Mouse (Mus musculus) heart, adult 11 months (tissue): ENCODE results near the gene Srebf1.

Source experiments
- DNase-seq: peaks from one replicate; pipeline ENCODE4 v3.0.0; 2022

Gene Srebf1

GRCm38 (mm10) chr11:60222469-60223236 lies at the start of gene Srebf1:
Srebf1 (minus strand) TSS chr11:60222581.
- peak; percentile 98 for DNase-seq

- no peak for DNase-seq
Measured at GRCm38 (mm10) chr11:60268563-60268962, 46.2 kb upstream of the Srebf1 start.

GRCm38 (mm10) chr11:60265271-60265985 lies 43.0 kb upstream of the Srebf1 start:
- DNase-seq: no peak

DNA sequence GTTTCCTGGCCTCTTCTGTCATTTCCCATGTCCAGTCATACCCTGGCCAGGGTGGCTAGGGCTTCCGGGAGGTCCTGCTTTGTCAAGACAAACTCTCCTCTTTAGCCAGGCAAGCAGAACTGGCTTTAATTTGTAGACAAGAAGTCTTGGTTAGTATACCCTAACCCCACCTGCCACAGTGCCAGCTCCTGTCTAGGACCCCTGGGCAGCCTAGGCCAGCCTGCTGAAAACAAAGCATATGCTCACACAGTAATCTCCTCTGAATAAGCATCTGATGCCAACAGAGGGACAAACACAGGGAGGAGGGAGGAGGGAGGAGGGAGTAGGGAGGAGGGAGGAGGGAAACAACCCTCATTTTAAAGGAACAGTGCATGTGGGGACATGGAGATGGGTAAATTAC lies 42.3 kb upstream of the Srebf1 start:
- no peak for DNase-seq

DNA sequence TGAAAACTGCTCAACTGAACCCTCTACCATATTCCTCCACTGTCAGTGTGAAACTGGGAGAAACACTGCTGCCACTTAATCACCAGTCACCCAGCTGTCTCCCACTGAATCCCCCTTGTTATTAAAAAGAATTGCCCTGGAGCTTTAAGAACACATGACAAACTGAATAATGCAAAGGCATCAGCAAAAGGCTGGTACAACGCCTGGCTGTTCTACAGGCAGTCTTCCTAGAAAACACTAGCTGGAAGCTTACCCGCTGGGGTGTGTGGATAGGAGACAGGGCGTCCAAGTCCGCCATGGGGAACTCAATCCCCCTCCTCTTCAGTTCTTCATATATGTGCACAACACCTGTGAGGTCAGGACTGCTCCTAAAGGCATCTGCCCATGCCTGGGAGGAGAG lies 40.0 kb upstream of the Srebf1 start:
- no peak for DNase-seq

- no peak for DNase-seq
Measured at GRCm38 (mm10) chr11:60260743-60261142, 38.4 kb upstream of the Srebf1 start.

GRCm38 (mm10) chr11:60257696-60258095 lies 35.3 kb upstream of the Srebf1 start:
- no peak for DNase-seq

DNA sequence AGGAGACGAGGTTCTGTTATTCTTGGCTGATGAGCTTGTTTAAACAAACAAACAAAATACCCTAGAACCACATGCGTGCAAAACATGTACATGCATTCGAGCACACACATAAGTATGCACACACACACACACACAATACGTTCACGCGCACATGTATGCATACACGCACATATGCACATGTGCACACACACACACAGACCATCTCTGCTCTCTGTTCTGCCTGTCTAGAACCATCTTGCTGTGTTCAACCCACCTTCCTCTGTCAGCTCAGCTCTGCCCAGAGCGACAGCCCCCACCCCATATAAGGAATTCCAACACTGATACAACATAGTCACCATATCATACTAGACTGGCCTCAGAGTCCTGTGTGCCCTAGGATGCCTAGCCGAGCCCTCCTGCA lies 34.3 kb upstream of the Srebf1 start:
- no peak for DNase-seq

DNA sequence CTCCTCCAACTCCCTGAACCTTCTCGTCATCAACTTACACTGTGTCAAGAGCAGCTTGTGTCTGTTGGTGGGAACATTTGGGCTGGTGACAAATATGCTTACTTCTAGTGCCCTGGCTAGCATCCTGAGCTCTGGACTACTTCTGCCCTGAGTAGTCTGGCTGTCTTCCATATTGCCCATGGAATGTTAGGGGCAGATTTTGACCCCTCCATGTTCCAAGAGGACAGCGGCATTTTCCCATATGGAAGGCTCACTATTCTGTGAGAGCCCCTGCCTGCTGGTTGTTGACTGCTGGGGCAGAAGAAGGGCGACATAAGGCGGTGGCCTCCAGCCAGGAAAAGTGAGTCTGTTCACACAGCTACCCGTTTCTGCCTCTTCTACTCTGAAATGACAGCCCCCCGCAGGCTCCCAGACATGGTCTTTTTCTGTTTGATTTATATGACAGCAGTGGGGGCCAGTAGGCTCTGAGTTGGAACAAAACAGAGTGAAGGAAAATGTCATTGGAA lies 33.8 kb upstream of the Srebf1 start:
- DNase-seq: peak; percentile 94

- no peak for DNase-seq
Measured at GRCm38 (mm10) chr11:60255639-60256038, 33.3 kb upstream of the Srebf1 start.

DNA sequence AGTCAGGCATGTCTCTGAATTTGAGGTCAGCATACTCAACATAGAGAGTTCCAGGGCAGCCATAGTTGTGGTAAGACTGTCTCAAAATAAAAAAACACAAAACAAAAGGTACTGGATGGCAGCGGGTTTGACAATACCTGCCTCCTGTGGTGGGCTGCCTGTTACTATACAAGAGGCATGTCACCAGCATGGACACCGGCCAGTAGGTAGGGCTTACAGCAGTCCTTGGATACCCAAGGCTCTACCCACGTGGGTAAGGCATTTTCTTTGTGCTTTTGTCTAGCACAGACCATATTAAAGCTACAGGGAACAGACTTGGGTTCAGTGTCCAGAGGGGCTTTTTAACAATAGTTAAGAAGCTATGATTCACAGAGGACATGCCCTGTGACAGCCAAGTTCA lies 32.8 kb upstream of the Srebf1 start:
- no peak for DNase-seq

DNA sequence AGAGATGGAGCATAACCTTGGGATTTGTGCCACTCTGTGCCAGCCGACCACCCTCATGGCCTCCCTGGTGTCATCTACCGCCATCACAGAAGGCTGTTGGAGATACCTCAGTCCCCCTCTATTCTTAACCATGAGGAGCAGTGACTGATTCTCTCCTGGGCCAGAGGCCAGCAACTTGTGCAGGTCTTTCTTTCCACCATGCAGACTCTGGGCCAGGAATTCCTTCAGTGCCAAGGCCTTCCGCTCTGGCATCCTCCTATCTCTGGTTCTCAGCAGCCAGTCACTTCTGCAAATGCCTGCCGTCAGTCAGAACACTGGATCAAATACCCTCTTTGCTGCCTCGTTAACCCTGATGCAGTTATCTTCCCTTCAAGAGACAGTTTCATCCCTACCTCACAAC lies 31.9 kb upstream of the Srebf1 start:
- DNase-seq: peak; percentile 95

GRCm38 (mm10) chr11:60253546-60253945 lies 31.2 kb upstream of the Srebf1 start:
- DNase-seq: no peak

DNA sequence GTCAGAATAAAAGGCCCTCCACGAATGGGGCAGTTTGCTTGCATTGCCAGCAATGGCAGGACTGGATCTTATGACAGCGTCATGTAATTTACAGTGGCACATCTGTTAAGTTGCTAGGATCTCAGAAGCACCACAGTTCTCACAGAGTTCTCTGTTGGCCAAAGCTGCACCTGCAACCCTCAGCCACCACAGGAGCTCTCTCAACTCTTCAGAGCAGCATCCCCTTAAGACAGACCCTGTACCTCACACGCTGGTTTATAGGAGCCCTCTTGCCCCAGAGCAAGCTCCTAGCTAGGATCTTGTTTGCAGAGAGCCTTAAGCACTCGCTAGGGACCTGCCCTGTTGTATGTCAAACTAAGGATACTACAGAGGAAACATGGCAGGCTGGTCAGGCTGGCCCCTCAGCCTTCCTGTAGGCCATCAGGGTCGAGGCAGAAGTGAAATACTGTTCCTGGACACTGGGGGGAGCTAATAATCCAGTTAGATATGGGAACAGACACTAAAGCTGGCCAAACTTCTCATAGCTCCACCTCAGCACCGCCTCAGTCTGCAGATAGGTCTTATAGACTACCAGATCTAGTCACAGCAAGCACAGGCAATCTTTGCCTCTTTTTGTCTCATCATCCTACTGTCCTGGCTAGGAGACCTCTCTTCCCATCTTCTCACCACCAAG lies 28.7 kb upstream of the Srebf1 start:
- DNase-seq: no peak

DNA sequence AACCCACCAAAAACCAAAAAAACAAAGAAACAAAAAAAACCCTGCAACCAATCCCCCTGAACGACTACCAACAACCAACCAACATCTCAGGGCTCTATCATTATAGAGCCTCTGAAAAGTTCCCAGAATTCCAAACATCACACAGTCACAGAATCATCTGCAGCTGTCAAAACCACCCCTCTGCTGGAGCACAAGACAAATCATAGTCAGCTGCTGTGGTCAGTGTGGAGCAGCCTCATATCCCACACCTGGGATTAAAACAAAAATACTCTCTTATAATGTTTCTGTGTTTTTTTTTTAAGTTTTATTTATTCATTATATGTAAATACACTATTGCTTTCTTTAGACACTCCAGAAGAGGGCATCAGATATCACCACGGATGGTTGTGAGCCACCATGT lies 27.5 kb upstream of the Srebf1 start:
- DNase-seq: no peak

DNA sequence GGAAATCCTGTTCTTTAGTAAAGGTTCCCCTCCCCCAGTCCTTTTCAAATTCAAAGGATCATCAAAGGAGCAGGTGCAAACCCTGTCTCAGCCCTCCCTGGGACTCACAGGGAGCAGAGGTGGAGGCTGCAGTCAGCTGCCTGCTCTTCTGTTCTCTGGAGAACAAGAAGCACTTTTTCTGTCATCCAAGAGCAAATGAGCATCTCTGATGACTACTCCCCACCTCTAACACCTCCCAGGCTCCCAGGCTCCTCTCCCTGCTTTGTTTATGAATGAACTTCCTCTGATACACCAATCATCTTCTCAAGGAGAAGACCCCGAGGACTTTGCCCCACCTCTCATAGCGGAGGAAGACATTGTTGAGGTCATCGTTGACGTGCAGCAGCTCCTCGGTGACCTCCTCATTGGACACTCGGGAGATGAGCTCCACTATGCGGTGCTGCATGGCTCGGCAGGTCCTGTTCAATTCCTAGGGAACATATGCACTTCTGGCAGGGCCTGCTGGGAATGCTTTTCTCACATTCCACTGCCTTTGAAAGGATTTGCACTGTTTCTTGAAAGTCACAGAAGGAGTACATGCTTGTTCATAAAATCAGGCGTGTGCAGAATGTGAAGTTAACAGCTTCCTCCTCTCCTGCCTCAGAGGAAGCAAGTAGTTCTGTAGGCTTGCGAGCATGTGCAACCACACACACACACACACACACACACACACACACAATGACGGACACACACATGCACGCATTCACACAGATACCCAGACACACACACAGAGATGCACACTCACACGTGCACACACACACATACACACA lies 26.4 kb upstream of the Srebf1 start:
- DNase-seq: no peak

- no peak for DNase-seq
Measured at GRCm38 (mm10) chr11:60247753-60248550, 25.6 kb upstream of the Srebf1 start.

- DNase-seq: no peak
Measured at GRCm38 (mm10) chr11:60246077-60246476, 23.7 kb upstream of the Srebf1 start.

GRCm38 (mm10) chr11:60244503-60245143 lies 22.2 kb upstream of the Srebf1 start:
- no peak for DNase-seq

- no peak for DNase-seq
Measured at GRCm38 (mm10) chr11:60240509-60240908, 18.1 kb upstream of the Srebf1 start.

DNA sequence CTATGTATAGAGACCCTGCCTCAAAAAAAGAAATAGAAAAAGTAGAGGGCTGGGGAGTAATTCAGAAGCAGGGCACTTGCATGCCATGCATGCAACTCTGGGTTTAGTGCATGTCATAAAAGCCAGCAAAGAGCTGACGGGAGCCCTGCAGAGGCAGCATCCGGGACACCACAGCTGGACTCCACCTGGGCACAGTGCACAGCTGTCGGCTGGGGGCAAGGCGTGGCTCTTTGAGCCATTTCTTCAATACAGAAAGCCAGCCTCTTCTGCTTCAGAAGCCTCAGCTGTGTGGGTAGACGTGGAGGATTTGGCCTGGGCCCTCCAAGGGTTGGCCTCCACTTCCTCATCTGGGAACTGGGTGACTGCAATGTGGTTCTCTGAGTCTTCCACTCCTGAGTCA lies 13.0 kb upstream of the Srebf1 start:
- DNase-seq: no peak
